Mouse (Mus musculus) limb, embryonic 11.5 days (tissue): ENCODE results near the gene B4galnt1. TPM values are rescaled to one million over a fixed set of nuclear protein-coding genes. Genes with fewer than 3 reads are reported as not detected.
A peak's percentile ranks its signal among the peaks of the same experiment; 100 is the strongest.

Experiments used
- ATAC-seq: fragments of 200-750 bp; cut with Nextera tagmentation; 2 replicates; pipeline ENCODE4 v1.8.0; 2017; ENCODE audit warnings: low read depth; ENCODE audit not compliant: insufficient number of reproducible peaks, low FRiP score, low TSS enrichment
- DNase-seq: peaks from one replicate; pipeline ENCODE4 v3.0.0-alpha.2; 2015; ENCODE audit warnings: low spot score
- H3K27ac ChIP-seq: fragments of 300-500 bp; sonication (generic); replicated peaks from 2 replicates; pipeline ENCODE4 v1.5.1; 2014; ENCODE audit warnings: low read depth, mild to moderate bottlenecking, low read length
- H3K27me3 ChIP-seq: fragments of 300-500 bp; sonication (generic); 2 replicates; pipeline ENCODE4 v1.6.1; 2014; ENCODE audit warnings: mild to moderate bottlenecking, low read length, mixed read lengths; ENCODE audit not compliant: control insufficient read depth, insufficient read depth
- H3K36me3 ChIP-seq: fragments of 300-500 bp; sonication (generic); 2 replicates; pipeline ENCODE4 v1.6.1; 2014; ENCODE audit warnings: mild to moderate bottlenecking, low read length, moderate library complexity, mixed read lengths; ENCODE audit not compliant: control insufficient read depth, insufficient read depth
- H3K4me1 ChIP-seq: fragments of 300-500 bp; sonication (generic); 2 replicates; pipeline ENCODE4 v1.6.1; 2014; ENCODE audit warnings: low read length, mixed read lengths; ENCODE audit not compliant: control insufficient read depth, insufficient read depth
- H3K4me2 ChIP-seq: fragments of 300-500 bp; sonication (generic); 2 replicates; pipeline ENCODE4 v1.6.1; 2014; ENCODE audit warnings: low read depth, mild to moderate bottlenecking, moderate library complexity; ENCODE audit not compliant: severe bottlenecking
- H3K4me3 ChIP-seq: fragments of 300-500 bp; sonication (generic); 2 replicates; pipeline ENCODE4 v1.5.1; 2014; ENCODE audit warnings: low read depth, low read length
- H3K9ac ChIP-seq: fragments of 300-500 bp; sonication (generic); 2 replicates; pipeline ENCODE4 v1.6.1; 2014; ENCODE audit warnings: mild to moderate bottlenecking, low read length
- H3K9me3 ChIP-seq: fragments of 300-500 bp; sonication (generic); 2 replicates; pipeline ENCODE4 v1.6.1; 2016; ENCODE audit warnings: low read length; ENCODE audit not compliant: control insufficient read depth
- WGBS: fragments of 180-500 bp; shearing (Covaris S2); extraction: QIAGEN DNeasy Blood & Tissue Kit; methylation state at CpG from one replicate; pipeline ENCODE4 v1.1.7; 2014; 5-methylcytosine and 5-hydroxymethylcytosine counted together
- polyA plus RNA-seq: library from polyadenylated mRNA; unstranded; fragments of >200 nt; fragmentation: Nextera tagmentation; extraction: Ambion mirVana; gene quantifications from 2 replicates; pipeline ENCODE4 v1.2.1, GENCODE M21; 2014

B4galnt1 gene
- polyA plus RNA-seq, 1 experiment from 2014 or later, result 3.4 TPM

GRCm38 (mm10) chr10:127185506-127185905, 20.5 kb downstream of the B4galnt1 start:
- Histone ChIP-seq H3K4me1 (peaks cover 20% of the 10 kb centered on the region; the same call in 1 of the 2 replicates), H3K36me3 (peaks cover 4% of the 10 kb centered on the region; the same call in 1 of the 2 replicates)
- 84% methylated on average over 15 of the region's 15 CpGs for WGBS

GRCm38 (mm10) chr10:127186451-127186850, 21.4 kb downstream of the B4galnt1 start:
- no peak overlapping the region for H3K9ac ChIP-seq
- no peak overlapping the region for H3K27ac ChIP-seq
- H3K4me2 ChIP-seq, result no peak overlapping the region
- 89% methylated on average over 1 of the region's 1 CpGs for WGBS
- H3K4me1 ChIP-seq, result peaks cover 21% of the 10 kb centered on the region; the same call in 1 of the 2 replicates
- no peaks in the 10 kb centered on the region for H3K9me3 ChIP-seq
- no peak overlapping the region for H3K4me3 ChIP-seq
- DNase-seq, result no peak
- H3K36me3 ChIP-seq, result peaks cover 4% of the 10 kb centered on the region; the same call in 1 of the 2 replicates
- H3K27me3 ChIP-seq, result no peaks in the 10 kb centered on the region; the same call in 1 of the 2 replicates
- no peak for ATAC-seq

More at GRCm38 (mm10) chr10:127185506-127185905, 20.5 kb downstream of the B4galnt1 start:
- DNase-seq (no peak), ATAC-seq (no peak)
- no peak overlapping the region for H3K4me2 ChIP-seq
- no peak overlapping the region for H3K9ac ChIP-seq
- no peak overlapping the region for H3K4me3 ChIP-seq
- H3K9me3 ChIP-seq, result no peaks in the 10 kb centered on the region
- no peak overlapping the region for H3K27ac ChIP-seq
- peaks cover 8% of the 10 kb centered on the region for H3K27me3 ChIP-seq

- Histone ChIP-seq H3K4me3 (peak overlapping the region; percentile 81), H3K9ac (peak overlapping the region; percentile 86), H3K36me3 (peaks cover 4% of the 10 kb centered on the region; the same call in 1 of the 2 replicates), H3K4me2 (peak overlapping the region; percentile 66), H3K4me1 (peaks cover 21% of the 10 kb centered on the region; the same call in 1 of the 2 replicates), H3K9me3 (no peaks in the 10 kb centered on the region), H3K27me3 (no peaks in the 10 kb centered on the region), H3K27ac (peak overlapping the region; percentile 91; the same call in 1 of the 2 replicates)
- no peak for ATAC-seq
- WGBS, result 36% methylated on average over 10 of the region's 10 CpGs
- DNase-seq, result peak; percentile 29
Observed at GRCm38 (mm10) chr10:127187371-127188078, 22.5 kb downstream of the B4galnt1 start.

- ATAC-seq, result no peak
- peaks cover 21% of the 10 kb centered on the region; the same call in 1 of the 2 replicates for H3K4me1 ChIP-seq
Observed at GRCm38 (mm10) chr10:127188079-127188453, 23.0 kb downstream of the B4galnt1 start.

GRCm38 (mm10) chr10:127188465-127189115, 23.6 kb downstream of the B4galnt1 start:
- no peaks in the 10 kb centered on the region for H3K9me3 ChIP-seq
- DNase-seq (peak; percentile 88), ATAC-seq (peak; percentile 84)
- peaks cover 8% of the 10 kb centered on the region; the same call in 1 of the 2 replicates for H3K36me3 ChIP-seq
- H3K27me3 ChIP-seq, result no peaks in the 10 kb centered on the region
- peak overlapping the region; percentile 86 for H3K9ac ChIP-seq
- H3K4me2 ChIP-seq, result peak overlapping the region; percentile 66
- H3K4me3 ChIP-seq, result peak overlapping the region; percentile 81
- peak overlapping the region; percentile 91 for H3K27ac ChIP-seq
- H3K4me1 ChIP-seq, result peaks cover 21% of the 10 kb centered on the region; the same call in 1 of the 2 replicates
- under 1% methylated on average over 41 of the region's 46 CpGs for WGBS

More at GRCm38 (mm10) chr10:127188079-127188453, 23.0 kb downstream of the B4galnt1 start:
- Histone ChIP-seq H3K27ac (peak overlapping the region; percentile 91; the same call in 1 of the 2 replicates), H3K4me3 (peak overlapping the region; percentile 81), H3K36me3 (peaks cover 7% of the 10 kb centered on the region; the same call in 1 of the 2 replicates), H3K9me3 (no peaks in the 10 kb centered on the region), H3K4me2 (peak overlapping the region; percentile 66), H3K9ac (peak overlapping the region; percentile 86), H3K27me3 (no peaks in the 10 kb centered on the region)
- WGBS, result under 1% methylated on average over 16 of the region's 21 CpGs
- no peak for DNase-seq

- Histone ChIP-seq H3K36me3 (peaks cover 8% of the 10 kb centered on the region; the same call in 1 of the 2 replicates), H3K27ac (peak overlapping the region; percentile 91), H3K9ac (peak overlapping the region; percentile 86), H3K4me2 (peak overlapping the region; percentile 66), H3K4me3 (peak overlapping the region; percentile 81), H3K4me1 (peaks cover 18% of the 10 kb centered on the region; the same call in 1 of the 2 replicates), H3K27me3 (no peaks in the 10 kb centered on the region), H3K9me3 (no peaks in the 10 kb centered on the region)
- 1% methylated on average over 26 of the region's 26 CpGs for WGBS
- ATAC-seq, result no peak; the same call in 1 of the 2 replicates
- DNase-seq, result no peak
Observed at GRCm38 (mm10) chr10:127189116-127189650, 24.2 kb downstream of the B4galnt1 start.

- Histone ChIP-seq H3K27me3 (no peaks in the 10 kb centered on the region), H3K9ac (peak within 1 kb of the TSS; percentile 86), H3K9me3 (no peaks in the 10 kb centered on the region), H3K36me3 (peaks cover 8% of the 10 kb centered on the region; the same call in 1 of the 2 replicates), H3K4me2 (peak within 1 kb of the TSS; percentile 66), H3K27ac (peak within 1 kb of the TSS; percentile 91), H3K4me3 (peak within 1 kb of the TSS; percentile 81), H3K4me1 (peaks cover 19% of the 10 kb centered on the region)
- WGBS, result 1% methylated on average over 35 of the region's 35 CpGs
- DNase-seq (peak; percentile 64), ATAC-seq (0 out of 2 replicates have a peak, but pooled peaks have one; percentile 1)
Observed at GRCm38 (mm10) chr10:127189651-127190381, 24.8 kb downstream of the B4galnt1 start, which contains the start of gene Arhgef25. Arhgef25 (minus strand) TSS chr10:127190083.
